Mouse (Mus musculus): Measurements from ENCODE around the gene Slc6a19. TPM values are rescaled to one million over a fixed set of nuclear protein-coding genes. Genes with fewer than 3 reads are reported as not detected.

The Slc6a19 gene
- total RNA-seq, 2 experiments from 2014 or later = 0.10 TPM; not detected in 1

GRCm38 (mm10) chr13:73679311-73679710, 25.4 kb downstream of the Slc6a19 start:
- no peak for DNase-seq
- intact Hi-C loops (cut with DNase I) = no loop called here

- intact Hi-C loops (cut with DNase I) = no loop called here
- no peak for DNase-seq
Measured at GRCm38 (mm10) chr13:73677853-73678252, 26.8 kb downstream of the Slc6a19 start, which contains the start of gene Slc6a18. Gene Slc6a18 (minus strand): TSS chr13:73678023.

- intact Hi-C loops (cut with DNase I) = no loop called here
- no peak for DNase-seq
Measured at GRCm38 (mm10) chr13:73675161-73675560, 29.5 kb downstream of the Slc6a19 start.

GRCm38 (mm10) chr13:73660163-73660695, 44.4 kb downstream of the Slc6a19 start:
- intact Hi-C loops (cut with DNase I) = no loop called here
- DNase-seq = no peak

GRCm38 (mm10) chr13:73658953-73659352, 45.7 kb downstream of the Slc6a19 start:
- intact Hi-C loops (cut with DNase I) = no loop called here
- no peak for DNase-seq

GRCm38 (mm10) chr13:73654976-73655375, 49.7 kb downstream of the Slc6a19 start:
- intact Hi-C loops (cut with DNase I) = no loop called here
- no peak for DNase-seq

- DNase-seq = no peak
- intact Hi-C loops (cut with DNase I) = no loop called here
Measured at GRCm38 (mm10) chr13:73653266-73653665, 51.4 kb downstream of the Slc6a19 start.

GRCm38 (mm10) chr13:73646397-73647087, 58.1 kb downstream of the Slc6a19 start:
- intact Hi-C loops (cut with DNase I) = loop anchor here (1.0 to 5.0 kb wide), 3 partner anchors 46 to 261 kb away; no protein-coding TSS in a partner anchor
- peak; percentile 62 to 65 for DNase-seq

- intact Hi-C loops (cut with DNase I) = no loop called here
Measured at GRCm38 (mm10) chr13:73641296-73641695, 63.4 kb downstream of the Slc6a19 start.

GRCm38 (mm10) chr13:73637826-73638225, 66.8 kb downstream of the Slc6a19 start:
- intact Hi-C loops (cut with DNase I) = no loop called here

More at GRCm38 (mm10) chr13:73641296-73641695, 63.4 kb downstream of the Slc6a19 start:
- DNase-seq = no peak

GRCm38 (mm10) chr13:73631837-73632236, 72.8 kb downstream of the Slc6a19 start:
- no peak for DNase-seq
- intact Hi-C loops (cut with DNase I) = no loop called here

More at GRCm38 (mm10) chr13:73637826-73638225, 66.8 kb downstream of the Slc6a19 start:
- DNase-seq = no peak

Other genes starting within 250 kb of the Slc6a19 start
- gene Lpcat1, start 237.7 kb downstream of the Slc6a19 start, total RNA-seq (2021) = 10 to 100 TPM; 10.7 to 13.0 TPM
- not detected for gene Slc6a3, start 168.1 kb downstream of the Slc6a19 start, total RNA-seq (2021)
- gene Clptm1l, start 100.9 kb downstream of the Slc6a19 start, total RNA-seq (2021) = 10 to 100 TPM; 74.7 to 75.0 TPM
- under 1 TPM; 0.12 to 0.50 TPM for gene Tert, start 78.0 kb downstream of the Slc6a19 start, total RNA-seq (2021)
- gene Slc6a18, start 26.8 kb downstream of the Slc6a19 start, total RNA-seq (2021) = not detected
- 100 to 1,000 TPM; 160 to 180 TPM for gene Slc12a7, start 28.2 kb upstream of the Slc6a19 start, total RNA-seq (2021)
- gene Nkd2, start 142.8 kb upstream of the Slc6a19 start, total RNA-seq (2021) = 1 to 10 TPM; 3.0 to 3.4 TPM
- 1 to 10 TPM; 3.0 to 4.0 TPM for gene Trip13, start 232.9 kb upstream of the Slc6a19 start, total RNA-seq (2021)
- 10 to 100 TPM; 30.9 to 32.1 TPM for gene Brd9, start 232.9 kb upstream of the Slc6a19 start, total RNA-seq (2021)

Measured in heart, postnatal 10 days (tissue).